Mouse (Mus musculus): Measurements from ENCODE around the gene Nfkbia. TPM values are rescaled to one million over a fixed set of nuclear protein-coding genes. Genes with fewer than 3 reads are reported as not detected.

Gene Nfkbia
- polyA plus RNA-seq, 1 experiment from 2014 or later = 73.1 TPM

DNA sequence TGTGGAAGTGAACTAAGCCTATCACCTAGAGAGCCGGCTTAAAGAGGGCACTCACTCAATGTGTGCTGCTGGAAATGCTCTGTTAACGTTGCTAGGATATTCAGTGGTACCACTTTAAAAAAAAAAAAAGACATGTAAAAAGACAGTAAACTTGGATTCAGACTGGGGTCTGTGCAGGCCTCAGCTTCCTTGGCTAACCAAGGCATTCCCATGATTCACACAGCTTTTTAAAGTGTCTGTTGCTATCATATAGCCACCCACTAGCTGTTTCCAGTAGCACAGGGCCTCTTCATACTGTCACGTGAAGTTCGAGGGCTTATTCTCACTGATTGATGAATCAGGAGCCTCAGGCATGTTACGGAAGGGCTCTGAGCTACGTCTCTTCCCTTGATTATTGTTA, 30.0 kb downstream of the Nfkbia start:
- Histone ChIP-seq H3K27me3 (ENCODE audit: insufficient read depth, low read length) (no peaks in the 10 kb centered on the region), H3K36me3 (ENCODE audit: insufficient read depth, low read length) (no peaks in the 10 kb centered on the region), H3K9me3 (replicated peaks; ENCODE audit: low read length) (no peaks in the 10 kb centered on the region), H3K27ac (peak overlapping the region; percentile 47; the same call in 1 of the 2 replicates), H3K9ac (ENCODE audit: low read depth, low read length) (no peak overlapping the region), H3K4me2 (ENCODE audit: low read length) (no peak overlapping the region), H3K4me3 (replicated peaks; ENCODE audit: low read depth, low read length) (no peak overlapping the region), H3K4me1 (replicated peaks; ENCODE audit: insufficient read depth, low read length) (peaks cover 41% of the 10 kb centered on the region)
- 56% methylated on average over 6 of the region's 6 CpGs for WGBS
- no peak for TF ChIP-seq CTCF (IDR thresholded peaks at IDR 0.05; ENCODE audit: low read depth)
- no peak for ATAC-seq (replicated peaks; ENCODE audit: low FRiP score, low read depth)
- no peak for DNase-seq (ENCODE audit: low spot score)

DNA sequence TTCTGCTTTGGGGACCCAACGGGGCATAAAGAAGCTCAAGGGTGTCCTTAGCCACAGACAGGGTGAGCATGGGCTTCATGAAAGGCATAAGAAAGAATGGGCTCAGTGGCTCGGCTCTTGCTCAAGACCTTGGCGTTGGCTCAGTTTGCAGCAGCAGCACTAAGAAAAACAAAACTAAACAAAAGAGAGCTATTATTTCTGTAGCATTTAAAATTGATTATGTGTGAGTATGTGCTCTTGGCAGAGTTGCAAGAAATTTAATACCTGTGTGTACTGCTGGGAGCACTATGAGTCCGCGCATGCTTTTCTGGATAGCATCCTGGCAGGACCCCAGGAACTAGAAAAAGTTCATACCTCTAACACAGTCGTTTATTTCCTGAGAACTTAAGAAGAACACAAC, 30.7 kb downstream of the Nfkbia start:
- no peak for TF ChIP-seq CTCF (IDR thresholded peaks at IDR 0.05; ENCODE audit: low read depth)
- ATAC-seq (replicated peaks; ENCODE audit: low FRiP score, low read depth) (no peak), DNase-seq (ENCODE audit: low spot score) (peak; percentile 40)
- Histone ChIP-seq H3K27me3 (ENCODE audit: insufficient read depth, low read length) (no peaks in the 10 kb centered on the region), H3K9me3 (replicated peaks; ENCODE audit: low read length) (no peaks in the 10 kb centered on the region), H3K36me3 (ENCODE audit: insufficient read depth, low read length) (no peaks in the 10 kb centered on the region), H3K27ac (0 out of 2 replicates have a peak overlapping the region, but pooled peaks have one; percentile 36), H3K4me3 (replicated peaks; ENCODE audit: low read depth, low read length) (no peak overlapping the region), H3K9ac (ENCODE audit: low read depth, low read length) (no peak overlapping the region), H3K4me1 (replicated peaks; ENCODE audit: insufficient read depth, low read length) (peaks cover 36% of the 10 kb centered on the region), H3K4me2 (ENCODE audit: low read length) (no peak overlapping the region)
- 46% methylated on average over 6 of the region's 6 CpGs for WGBS

DNA sequence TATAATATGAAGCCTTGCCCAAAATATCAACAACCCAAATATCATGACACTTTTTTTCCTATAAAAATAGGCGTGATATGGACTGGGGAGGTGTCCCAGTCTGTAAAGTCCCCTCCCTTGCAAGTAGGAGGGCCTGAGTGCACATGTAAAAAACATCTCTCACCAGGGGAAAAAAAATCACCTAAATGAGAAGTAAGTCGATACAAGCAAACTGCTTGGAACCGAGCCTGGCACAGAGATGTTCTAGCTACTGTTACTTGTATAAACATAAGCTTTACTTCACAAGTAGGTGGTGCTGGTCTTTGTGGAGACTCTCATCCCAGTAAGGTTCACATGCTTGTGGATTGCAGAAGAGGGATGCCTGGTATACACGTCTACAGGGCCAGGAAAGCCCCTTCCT, 31.5 kb downstream of the Nfkbia start:
- 33% methylated on average over 4 of the region's 4 CpGs for WGBS
- no peak overlapping the region for H3K4me3 ChIP-seq (replicated peaks; ENCODE audit: low read depth, low read length)
- no peak overlapping the region for H3K9ac ChIP-seq (ENCODE audit: low read depth, low read length)
- no peak for TF ChIP-seq CTCF (IDR thresholded peaks at IDR 0.05; ENCODE audit: low read depth)
- no peaks in the 10 kb centered on the region for H3K36me3 ChIP-seq (ENCODE audit: insufficient read depth, low read length)
- ATAC-seq (replicated peaks; ENCODE audit: low FRiP score, low read depth) (no peak), DNase-seq (ENCODE audit: low spot score) (peak; percentile 34)
- H3K27me3 ChIP-seq (ENCODE audit: insufficient read depth, low read length) = no peaks in the 10 kb centered on the region
- H3K4me2 ChIP-seq (ENCODE audit: low read length) = no peak overlapping the region
- H3K27ac ChIP-seq = 0 out of 2 replicates have a peak overlapping the region, but pooled peaks have one; percentile 36
- H3K4me1 ChIP-seq (replicated peaks; ENCODE audit: insufficient read depth, low read length) = peaks cover 31% of the 10 kb centered on the region
- no peaks in the 10 kb centered on the region for H3K9me3 ChIP-seq (replicated peaks; ENCODE audit: low read length)

DNA sequence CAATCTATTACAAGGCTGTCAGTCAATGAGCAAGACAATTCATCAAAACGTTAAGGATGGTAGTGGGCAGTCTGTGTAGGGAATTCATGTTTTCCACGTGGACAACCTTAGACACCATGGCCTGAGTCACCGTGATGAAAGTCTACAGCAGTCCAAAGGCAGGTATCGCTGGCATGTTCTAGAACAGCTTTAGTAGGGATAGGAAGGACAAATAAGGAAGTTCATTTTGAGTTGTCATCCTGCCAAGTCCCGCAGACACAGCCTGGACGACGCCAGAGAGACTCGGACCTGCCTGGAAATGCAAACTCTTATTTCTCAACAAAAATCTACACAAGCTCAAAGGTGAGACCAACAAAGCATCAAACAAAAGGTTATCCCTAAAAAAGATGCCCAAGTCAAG, 32.7 kb downstream of the Nfkbia start:
- H3K36me3 ChIP-seq (ENCODE audit: insufficient read depth, low read length) = no peaks in the 10 kb centered on the region
- peaks cover 21% of the 10 kb centered on the region for H3K4me1 ChIP-seq (replicated peaks; ENCODE audit: insufficient read depth, low read length)
- WGBS = 66% methylated on average over 8 of the region's 8 CpGs
- H3K4me3 ChIP-seq (replicated peaks; ENCODE audit: low read depth, low read length) = no peak overlapping the region
- no peak overlapping the region for H3K27ac ChIP-seq
- no peak overlapping the region for H3K9ac ChIP-seq (ENCODE audit: low read depth, low read length)
- H3K4me2 ChIP-seq (ENCODE audit: low read length) = no peak overlapping the region
- no peaks in the 10 kb centered on the region for H3K9me3 ChIP-seq (replicated peaks; ENCODE audit: low read length)
- TF ChIP-seq CTCF (IDR thresholded peaks at IDR 0.05; ENCODE audit: low read depth) = no peak
- no peaks in the 10 kb centered on the region for H3K27me3 ChIP-seq (ENCODE audit: insufficient read depth, low read length)
- ATAC-seq (replicated peaks; ENCODE audit: low FRiP score, low read depth) (no peak), DNase-seq (ENCODE audit: low spot score) (no peak)

DNA sequence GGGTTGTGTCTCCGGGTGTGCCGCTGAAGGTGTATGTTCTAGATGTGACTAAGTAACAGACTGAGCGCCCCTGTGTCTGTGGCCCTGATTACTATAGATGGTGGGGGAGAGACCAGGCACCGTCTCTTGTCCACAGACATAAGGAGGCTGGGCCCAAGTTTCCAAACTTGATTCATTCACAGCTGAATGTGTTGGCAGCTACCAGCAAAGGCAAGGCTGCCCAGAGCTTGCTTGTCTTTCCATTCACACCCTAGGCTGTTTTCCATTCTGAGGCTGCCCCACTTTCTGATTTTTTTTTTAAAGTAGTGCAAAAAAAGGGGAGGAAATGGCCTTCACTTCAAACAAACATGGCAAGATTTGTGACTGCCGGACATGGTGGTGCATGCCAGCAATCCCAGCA, 35.6 kb downstream of the Nfkbia start:
- H3K36me3 ChIP-seq (ENCODE audit: insufficient read depth, low read length) = no peaks in the 10 kb centered on the region
- no peak overlapping the region for H3K27ac ChIP-seq
- H3K27me3 ChIP-seq (ENCODE audit: insufficient read depth, low read length) = no peaks in the 10 kb centered on the region
- H3K4me1 ChIP-seq (replicated peaks; ENCODE audit: insufficient read depth, low read length) = peaks cover 14% of the 10 kb centered on the region
- H3K4me3 ChIP-seq (replicated peaks; ENCODE audit: low read depth, low read length) = no peak overlapping the region
- ATAC-seq (replicated peaks; ENCODE audit: low FRiP score, low read depth) = no peak
- no peak overlapping the region for H3K9ac ChIP-seq (ENCODE audit: low read depth, low read length)
- TF ChIP-seq CTCF (IDR thresholded peaks at IDR 0.05; ENCODE audit: low read depth) = no peak
- no peak for DNase-seq (ENCODE audit: low spot score)
- WGBS = 85% methylated on average over 5 of the region's 5 CpGs
- H3K9me3 ChIP-seq (replicated peaks; ENCODE audit: low read length) = no peaks in the 10 kb centered on the region
- H3K4me2 ChIP-seq (ENCODE audit: low read length) = no peak overlapping the region

DNA sequence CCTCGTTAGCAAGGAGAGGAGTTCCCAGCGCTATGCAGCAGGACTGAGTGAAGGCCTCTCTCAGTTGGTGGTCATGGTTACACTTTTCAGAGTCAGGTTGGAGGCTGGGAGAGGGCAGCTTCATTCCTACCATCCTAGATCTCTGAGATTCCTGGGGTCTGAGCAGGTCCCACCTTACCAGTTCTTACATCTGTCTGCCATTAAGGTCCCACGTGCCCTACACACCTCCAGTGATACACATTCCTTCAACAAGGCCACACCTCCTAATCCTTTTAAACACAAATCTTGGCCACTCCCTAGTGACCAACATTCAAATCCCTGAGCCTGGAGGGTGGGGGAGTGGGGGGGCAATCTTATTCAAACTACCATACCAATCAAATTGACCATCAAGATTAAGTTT, 36.3 kb downstream of the Nfkbia start:
- peaks cover 11% of the 10 kb centered on the region for H3K4me1 ChIP-seq (replicated peaks; ENCODE audit: insufficient read depth, low read length)
- 76% methylated on average over 3 of the region's 3 CpGs for WGBS
- no peaks in the 10 kb centered on the region for H3K36me3 ChIP-seq (ENCODE audit: insufficient read depth, low read length)
- no peak; the same call in 1 of the 2 replicates for ATAC-seq (replicated peaks; ENCODE audit: low FRiP score, low read depth)
- no peak overlapping the region for H3K27ac ChIP-seq
- H3K9me3 ChIP-seq (replicated peaks; ENCODE audit: low read length) = no peaks in the 10 kb centered on the region
- H3K4me2 ChIP-seq (ENCODE audit: low read length) = no peak overlapping the region
- H3K9ac ChIP-seq (ENCODE audit: low read depth, low read length) = no peak overlapping the region
- no peak for DNase-seq (ENCODE audit: low spot score)
- H3K4me3 ChIP-seq (replicated peaks; ENCODE audit: low read depth, low read length) = no peak overlapping the region
- H3K27me3 ChIP-seq (ENCODE audit: insufficient read depth, low read length) = no peaks in the 10 kb centered on the region
- no peak for TF ChIP-seq CTCF (IDR thresholded peaks at IDR 0.05; ENCODE audit: low read depth)

DNA sequence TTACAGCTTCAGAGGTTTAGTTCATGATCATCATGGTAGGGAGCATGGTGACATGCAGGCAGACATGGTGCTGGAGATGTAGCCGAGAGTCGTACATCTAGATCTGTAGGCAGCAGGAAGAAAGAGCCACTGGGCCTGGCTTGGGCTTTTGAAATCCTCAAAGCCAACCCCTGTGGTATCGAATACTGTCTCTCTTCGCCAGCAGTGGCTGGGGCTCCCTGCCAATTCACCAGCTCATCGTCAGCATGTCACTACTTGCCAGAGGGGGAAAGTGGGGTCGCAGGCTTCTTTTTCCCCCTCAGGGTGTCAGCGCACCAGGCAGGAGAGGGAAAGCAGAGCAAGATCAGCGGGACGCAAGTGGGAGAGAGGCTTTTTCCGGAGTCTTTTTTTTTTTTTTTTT, 37.2 kb downstream of the Nfkbia start:
- ATAC-seq (replicated peaks; ENCODE audit: low FRiP score, low read depth) (no peak), DNase-seq (ENCODE audit: low spot score) (no peak)
- no peaks in the 10 kb centered on the region for H3K9me3 ChIP-seq (replicated peaks; ENCODE audit: low read length)
- H3K4me1 ChIP-seq (replicated peaks; ENCODE audit: insufficient read depth, low read length) = peaks cover 13% of the 10 kb centered on the region; the same call in 1 of the 2 replicates
- no peak overlapping the region for H3K4me2 ChIP-seq (ENCODE audit: low read length)
- no peaks in the 10 kb centered on the region for H3K27me3 ChIP-seq (ENCODE audit: insufficient read depth, low read length)
- no peak for TF ChIP-seq CTCF (IDR thresholded peaks at IDR 0.05; ENCODE audit: low read depth)
- no peak overlapping the region for H3K27ac ChIP-seq
- no peak overlapping the region for H3K4me3 ChIP-seq (replicated peaks; ENCODE audit: low read depth, low read length)
- H3K36me3 ChIP-seq (ENCODE audit: insufficient read depth, low read length) = no peaks in the 10 kb centered on the region
- 78% methylated on average over 10 of the region's 10 CpGs for WGBS
- no peak overlapping the region for H3K9ac ChIP-seq (ENCODE audit: low read depth, low read length)

Measured in kidney, postnatal 0 days (tissue).